Mouse (Mus musculus) forebrain, embryonic 11.5 days (tissue): ENCODE data around the gene Gyg. TPM values are rescaled to one million over a fixed set of nuclear protein-coding genes. Genes with fewer than 3 reads are reported as not detected.

Experiments used
- ATAC-seq: fragments of 200-750 bp; cut with Nextera tagmentation; replicated peaks from 2 replicates; pipeline ENCODE4 v1.8.0; 2017; ENCODE audit warnings: moderate TSS enrichment; ENCODE audit not compliant: low FRiP score
- DNase-seq: peaks from one replicate; pipeline ENCODE4 v3.0.0-alpha.2; 2017; ENCODE audit warnings: low spot score
- H3K27ac ChIP-seq: fragments of 300-500 bp; sonication (generic); 2 replicates; pipeline ENCODE4 v1.5.1; 2014; ENCODE audit warnings: low read depth, low read length
- H3K27me3 ChIP-seq: fragments of 300-500 bp; sonication (generic); 2 replicates; pipeline ENCODE4 v1.6.1; 2014; ENCODE audit warnings: mild to moderate bottlenecking, low read length, mixed read lengths; ENCODE audit not compliant: control insufficient read depth, insufficient read depth
- H3K36me3 ChIP-seq: fragments of 300-500 bp; sonication (generic); 2 replicates; pipeline ENCODE4 v1.6.1; 2014; ENCODE audit warnings: mild to moderate bottlenecking, low read length, moderate library complexity, mixed read lengths; ENCODE audit not compliant: control insufficient read depth, insufficient read depth
- H3K4me1 ChIP-seq: fragments of 300-500 bp; sonication (generic); replicated peaks from 2 replicates; pipeline ENCODE4 v1.6.1; 2014; ENCODE audit warnings: low read length, mixed read lengths; ENCODE audit not compliant: control insufficient read depth, insufficient read depth
- H3K4me2 ChIP-seq: fragments of 300-500 bp; sonication (generic); 2 replicates; pipeline ENCODE4 v1.6.1; 2014; ENCODE audit warnings: low read depth, mild to moderate bottlenecking, low read length, moderate library complexity, mixed read lengths; ENCODE audit not compliant: severe bottlenecking
- H3K4me3 ChIP-seq: fragments of 300-500 bp; sonication (generic); 2 replicates; pipeline ENCODE4 v1.5.1; 2014; ENCODE audit warnings: low read depth, low read length
- H3K9ac ChIP-seq: fragments of 300-500 bp; sonication (generic); 2 replicates; pipeline ENCODE4 v1.6.1; 2014; ENCODE audit warnings: low read length
- H3K9me3 ChIP-seq: fragments of 300-500 bp; sonication (generic); 2 replicates; pipeline ENCODE4 v1.6.1; 2016; ENCODE audit warnings: low read length, mixed read lengths; ENCODE audit not compliant: control insufficient read depth
- WGBS: fragments of 180-500 bp; shearing (Covaris S2); extraction: QIAGEN DNeasy Blood & Tissue Kit; methylation state at CpG from one replicate; pipeline ENCODE4 v1.1.7; 2014; 5-methylcytosine and 5-hydroxymethylcytosine counted together
- polyA plus RNA-seq: library from polyadenylated mRNA; unstranded; fragments of >200 nt; fragmentation: Nextera tagmentation; extraction: Ambion mirVana; gene quantifications from 2 replicates; pipeline ENCODE4 v1.2.1, GENCODE M21; 2014

Gene Gyg
- polyA plus RNA-seq, 1 experiment from 2014 or later = 37.6 TPM

DNA sequence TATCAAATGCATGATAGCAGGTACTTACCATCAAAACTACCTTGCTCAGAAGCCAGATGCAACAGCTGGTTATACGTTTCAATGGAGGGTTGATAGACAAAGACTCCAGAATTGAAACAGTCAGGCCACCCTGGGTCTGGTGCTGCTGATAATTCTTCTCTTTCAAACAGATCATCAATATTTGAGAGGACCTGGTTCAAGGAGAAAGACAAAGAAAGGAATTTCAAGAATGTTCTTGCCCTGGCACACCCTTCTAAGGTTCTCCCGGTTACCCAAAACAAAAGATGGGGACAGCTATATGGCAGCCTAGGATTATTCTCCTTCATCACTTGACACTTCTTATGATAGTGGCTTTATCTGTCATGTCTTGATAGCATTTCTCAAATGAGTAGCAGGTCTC is 4.6 kb downstream of the Gyg start:
- H3K9ac ChIP-seq = no peak overlapping the region
- WGBS = 82% methylated on average over 2 of the region's 2 CpGs
- no peaks in the 10 kb centered on the region for H3K27me3 ChIP-seq

DNA sequence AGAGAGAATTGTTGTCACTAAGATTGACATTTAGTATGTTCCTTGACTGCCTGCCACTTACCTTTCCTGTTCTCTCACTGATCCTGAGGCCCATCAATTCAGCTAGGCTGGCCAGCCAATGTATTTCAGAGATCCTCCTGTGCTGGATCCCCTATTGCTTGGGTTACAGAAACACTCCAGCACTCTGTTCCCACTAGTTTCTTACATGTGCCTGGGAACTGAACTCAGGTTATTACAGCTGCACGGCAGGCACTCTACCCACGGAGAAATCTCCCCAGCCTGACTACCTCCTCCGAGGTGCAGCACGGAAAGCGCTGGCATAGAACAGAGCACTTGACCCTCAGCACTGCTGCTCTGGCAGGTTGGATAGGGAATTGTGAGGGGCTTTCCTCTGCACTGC is 7.5 kb downstream of the Gyg start:
- WGBS = 86% methylated on average over 5 of the region's 5 CpGs
- H3K27me3 ChIP-seq = no peaks in the 10 kb centered on the region
- H3K27ac ChIP-seq = no peak overlapping the region
- no peaks in the 10 kb centered on the region; the same call in 1 of the 2 replicates for H3K36me3 ChIP-seq
- no peak for ATAC-seq
- peaks cover 5% of the 10 kb centered on the region; the same call in 1 of the 2 replicates for H3K4me1 ChIP-seq
- H3K9ac ChIP-seq = no peak overlapping the region
- H3K9me3 ChIP-seq = no peaks in the 10 kb centered on the region
- no peak for DNase-seq
- H3K4me2 ChIP-seq = no peak overlapping the region
- H3K4me3 ChIP-seq = no peak overlapping the region

More for the DNA sequence above, 4.6 kb downstream of the Gyg start:
- no peak for DNase-seq
- ATAC-seq = no peak
- Histone ChIP-seq H3K27ac (no peak overlapping the region), H3K4me3 (no peak overlapping the region), H3K4me2 (no peak overlapping the region), H3K36me3 (no peaks in the 10 kb centered on the region; the same call in 1 of the 2 replicates), H3K9me3 (no peaks in the 10 kb centered on the region), H3K4me1 (peaks cover 4% of the 10 kb centered on the region; the same call in 1 of the 2 replicates)

DNA sequence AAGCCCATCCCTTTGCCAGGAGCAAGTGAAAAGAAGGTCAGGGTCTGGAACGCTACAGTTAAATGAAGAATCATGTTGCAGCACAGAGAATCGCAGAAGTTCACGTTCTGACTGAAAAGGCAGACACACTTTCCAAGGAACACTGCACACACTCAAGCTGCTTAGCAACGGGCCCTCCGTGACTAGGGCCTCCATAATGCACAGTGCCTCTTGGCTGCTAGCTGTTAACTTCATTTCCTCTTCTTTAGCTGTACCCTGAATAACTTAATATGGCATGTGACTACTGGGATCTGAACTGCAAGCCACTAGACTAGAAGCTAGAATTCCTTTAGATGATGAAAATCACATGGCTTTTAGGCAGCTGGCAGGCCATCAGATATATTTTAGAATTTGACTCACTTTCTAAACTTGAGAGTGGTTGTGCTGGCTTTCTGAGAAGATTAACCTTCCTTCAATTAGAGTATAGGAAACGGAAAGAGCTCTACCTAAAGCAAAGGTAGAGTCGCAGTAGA is 8.2 kb downstream of the Gyg start:
- Histone ChIP-seq H3K9ac (no peak overlapping the region), H3K36me3 (no peaks in the 10 kb centered on the region; the same call in 1 of the 2 replicates), H3K9me3 (no peaks in the 10 kb centered on the region), H3K27ac (no peak overlapping the region), H3K4me3 (no peak overlapping the region), H3K27me3 (no peaks in the 10 kb centered on the region), H3K4me2 (no peak overlapping the region), H3K4me1 (peaks cover 5% of the 10 kb centered on the region; the same call in 1 of the 2 replicates)
- 53% methylated on average over 7 of the region's 7 CpGs for WGBS
- ATAC-seq = no peak
- DNase-seq = no peak

DNA sequence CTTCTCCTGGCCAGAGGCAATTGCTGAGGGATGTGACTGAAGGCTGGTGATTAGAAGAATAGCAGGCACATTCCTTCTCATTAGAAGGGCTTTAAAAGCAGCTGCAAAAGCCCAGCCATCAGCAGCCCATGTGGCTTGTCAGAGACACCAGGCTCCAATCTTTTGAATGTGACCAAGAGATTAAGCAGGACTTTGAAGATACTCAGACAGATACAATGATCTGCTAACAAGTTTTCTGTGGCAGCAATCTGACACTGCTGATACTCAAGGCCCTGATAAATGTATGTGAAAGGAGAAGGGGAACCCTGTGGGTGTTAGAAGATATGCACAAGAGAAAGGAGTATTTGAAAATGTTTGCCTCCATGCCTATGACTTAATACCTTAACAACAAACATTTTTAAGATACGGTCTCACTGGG is 9.4 kb downstream of the Gyg start:
- Histone ChIP-seq H3K4me2 (no peak overlapping the region), H3K27ac (no peak overlapping the region), H3K4me3 (no peak overlapping the region), H3K9me3 (no peaks in the 10 kb centered on the region), H3K36me3 (no peaks in the 10 kb centered on the region; the same call in 1 of the 2 replicates), H3K4me1 (peaks cover 5% of the 10 kb centered on the region; the same call in 1 of the 2 replicates), H3K27me3 (no peaks in the 10 kb centered on the region), H3K9ac (no peak overlapping the region)
- 24% methylated on average over 1 of the region's 1 CpGs for whole genome bisulfite sequencing
- DNase-seq (no peak), ATAC-seq (0 out of 2 replicates have a peak, but pooled peaks have one; percentile 31)

DNA sequence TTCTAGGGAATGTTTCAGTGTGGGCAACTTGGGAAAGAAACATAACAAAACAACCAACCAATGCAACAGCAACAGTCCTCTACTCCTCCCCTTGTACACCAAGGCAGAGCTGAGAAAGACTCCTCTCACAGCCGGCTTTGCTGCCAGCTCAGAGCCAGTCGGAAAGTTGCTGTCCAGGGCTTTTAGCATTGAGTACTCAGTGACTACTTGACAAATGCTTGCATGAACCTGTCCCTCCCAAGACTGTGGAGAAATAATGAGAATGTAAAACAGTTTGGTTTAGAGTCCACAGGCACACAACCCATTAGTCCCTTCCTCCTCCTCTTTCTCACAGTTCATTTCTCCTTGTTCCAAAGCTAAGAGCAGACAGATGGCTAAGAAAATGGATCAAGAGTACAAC is 10.7 kb downstream of the Gyg start:
- no peaks in the 10 kb centered on the region for H3K27me3 ChIP-seq
- no peak overlapping the region for H3K27ac ChIP-seq
- no peak for ATAC-seq
- WGBS = 14% methylated on average over 2 of the region's 2 CpGs
- H3K4me2 ChIP-seq = no peak overlapping the region
- no peaks in the 10 kb centered on the region for H3K9me3 ChIP-seq
- H3K36me3 ChIP-seq = no peaks in the 10 kb centered on the region; the same call in 1 of the 2 replicates
- H3K9ac ChIP-seq = no peak overlapping the region
- DNase-seq = no peak
- peaks cover 5% of the 10 kb centered on the region; the same call in 1 of the 2 replicates for H3K4me1 ChIP-seq
- no peak overlapping the region for H3K4me3 ChIP-seq

DNA sequence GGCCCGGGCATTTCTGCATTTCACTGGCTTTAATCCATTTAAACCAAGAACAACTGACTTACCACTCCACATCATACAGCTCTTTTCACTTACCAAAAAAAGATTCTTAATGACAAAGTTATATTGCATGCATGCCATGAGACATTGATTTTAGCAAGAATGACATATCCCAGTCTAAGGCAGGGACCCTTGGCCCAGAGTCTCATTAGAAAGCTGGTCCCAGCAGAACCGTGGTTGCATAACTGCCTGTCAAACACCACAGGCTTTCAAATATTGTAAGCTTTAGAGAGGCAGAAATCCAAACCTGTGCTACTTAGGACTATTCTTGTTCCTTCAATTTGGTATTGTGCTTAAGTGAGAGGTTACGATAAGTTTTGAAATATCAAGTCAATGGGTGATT is 11.4 kb downstream of the Gyg start:
- Histone ChIP-seq H3K36me3 (no peaks in the 10 kb centered on the region; the same call in 1 of the 2 replicates), H3K4me3 (no peak overlapping the region), H3K9ac (no peak overlapping the region), H3K4me1 (peaks cover 5% of the 10 kb centered on the region; the same call in 1 of the 2 replicates), H3K27me3 (no peaks in the 10 kb centered on the region), H3K9me3 (no peaks in the 10 kb centered on the region), H3K27ac (no peak overlapping the region), H3K4me2 (no peak overlapping the region)
- 62% methylated on average over 3 of the region's 3 CpGs for WGBS
- ATAC-seq (no peak), DNase-seq (no peak)

DNA sequence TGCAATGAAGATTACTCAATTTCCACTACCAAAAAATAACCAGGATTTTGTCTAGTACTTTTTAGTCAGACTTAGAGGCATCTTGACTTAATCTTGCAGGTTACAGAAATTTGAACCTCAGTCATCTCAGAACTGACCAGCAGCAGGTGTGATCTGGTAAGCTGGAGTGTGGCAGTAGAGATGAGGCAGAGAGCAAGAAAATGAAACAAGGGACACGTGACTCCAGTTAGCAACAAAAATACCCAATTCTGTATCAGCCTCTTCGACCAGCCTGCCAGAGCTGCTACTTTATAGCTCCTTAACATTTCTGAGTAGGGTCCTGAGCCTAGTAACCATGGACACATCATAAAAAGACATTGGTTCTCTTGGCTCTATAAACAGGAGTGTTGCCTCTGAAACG is 12.5 kb downstream of the Gyg start:
- Histone ChIP-seq H3K27me3 (no peaks in the 10 kb centered on the region), H3K4me3 (no peak overlapping the region), H3K27ac (no peak overlapping the region), H3K4me2 (no peak overlapping the region), H3K9ac (no peak overlapping the region), H3K4me1 (peaks cover 5% of the 10 kb centered on the region; the same call in 1 of the 2 replicates), H3K9me3 (no peaks in the 10 kb centered on the region), H3K36me3 (peaks cover 2% of the 10 kb centered on the region; the same call in 1 of the 2 replicates)
- no peak for ATAC-seq
- no peak for DNase-seq
- WGBS = 77% methylated on average over 3 of the region's 3 CpGs

DNA sequence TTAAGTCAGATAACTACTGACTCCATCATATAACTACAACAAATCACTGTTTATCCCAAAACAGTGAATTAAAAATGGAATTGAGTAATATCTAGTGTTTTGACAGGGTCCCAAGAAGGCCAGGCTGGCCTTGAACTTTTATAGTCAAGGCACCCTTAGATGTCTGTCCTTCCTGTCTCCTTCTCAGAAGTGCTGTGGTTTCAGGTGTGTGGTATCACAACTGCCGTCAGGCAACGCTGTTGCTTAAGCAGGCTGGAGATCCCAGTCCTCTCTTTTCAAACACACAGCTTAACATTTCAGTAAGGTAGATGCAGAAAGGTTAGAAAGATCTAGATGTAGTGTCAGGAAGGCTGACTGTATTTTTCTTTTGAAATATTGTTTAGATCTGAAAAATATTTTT is 13.0 kb downstream of the Gyg start:
- ATAC-seq (no peak), DNase-seq (no peak)
- no peaks in the 10 kb centered on the region for H3K9me3 ChIP-seq
- H3K4me2 ChIP-seq = no peak overlapping the region
- peaks cover 5% of the 10 kb centered on the region; the same call in 1 of the 2 replicates for H3K4me1 ChIP-seq
- H3K4me3 ChIP-seq = no peak overlapping the region
- WGBS = 86% methylated on average over 2 of the region's 2 CpGs
- no peak overlapping the region for H3K27ac ChIP-seq
- H3K27me3 ChIP-seq = no peaks in the 10 kb centered on the region
- peaks cover 2% of the 10 kb centered on the region; the same call in 1 of the 2 replicates for H3K36me3 ChIP-seq
- H3K9ac ChIP-seq = no peak overlapping the region

DNA sequence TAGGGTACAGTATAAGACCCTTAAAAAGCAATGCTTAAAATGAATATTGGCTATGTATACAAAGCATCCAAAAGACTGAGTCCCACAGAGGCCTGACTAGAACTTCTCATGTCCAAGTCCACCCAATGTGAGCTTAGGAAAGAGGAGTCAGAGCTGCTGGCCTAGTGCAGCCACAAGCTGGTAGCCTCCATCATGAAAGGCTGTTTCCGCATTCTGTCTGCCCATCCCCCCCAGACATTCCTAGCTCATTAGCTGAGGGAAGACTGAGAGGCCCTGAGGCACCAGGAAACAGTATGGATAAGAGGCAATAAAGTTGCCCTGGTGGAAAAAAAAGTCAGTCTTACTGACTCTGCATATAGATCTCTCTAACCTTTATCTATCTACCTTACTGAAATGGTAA is 13.4 kb downstream of the Gyg start:
- H3K36me3 ChIP-seq = peaks cover 2% of the 10 kb centered on the region; the same call in 1 of the 2 replicates
- peak; percentile 49; the same call in 1 of the 2 replicates for ATAC-seq
- no peak overlapping the region for H3K4me2 ChIP-seq
- no peak overlapping the region for H3K4me3 ChIP-seq
- DNase-seq = no peak
- 36% methylated on average over 1 of the region's 1 CpGs for WGBS
- H3K27me3 ChIP-seq = no peaks in the 10 kb centered on the region
- no peak overlapping the region for H3K9ac ChIP-seq
- H3K27ac ChIP-seq = no peak overlapping the region
- H3K9me3 ChIP-seq = no peaks in the 10 kb centered on the region
- peaks cover 5% of the 10 kb centered on the region; the same call in 1 of the 2 replicates for H3K4me1 ChIP-seq
